Mouse (Mus musculus) MEL (cell line): ENCODE results near the gene Pitpnm3. TPM values are rescaled to one million over a fixed set of nuclear protein-coding genes. Genes with fewer than 3 reads are reported as not detected.

Experiments
- DNase-seq: peaks from one replicate; pipeline ENCODE4 v3.0.0; 2011; ENCODE audit warnings: low read depth, low spot score
- H3K27ac ChIP-seq: 2 replicates; pipeline ENCODE4 v1.5.1; 2012; ENCODE audit warnings: low read depth, mild to moderate bottlenecking, control low read depth, low read length, moderate library complexity; ENCODE audit not compliant: control insufficient read depth
- H3K27me3 ChIP-seq, 2 experiments: fragments of 150-350 bp in 1 of 2; sonication (generic) in 1 of 2; 2 replicates each; pipeline ENCODE4 v1.6.1; 2012; ENCODE audit warnings: low read length in 2 of 2, mild to moderate bottlenecking in 2 of 2, improper control_type of control experiment in 1 of 2, moderate library complexity in 1 of 2; ENCODE audit not compliant: insufficient read depth in 2 of 2, control insufficient read depth in 1 of 2
- H3K36me3 ChIP-seq, 2 experiments: 2 replicates each; pipeline ENCODE4 v1.6.1; 2012 to 2014; ENCODE audit warnings: low read length in 2 of 2, improper control_type of control experiment in 1 of 2, inconsistent platforms in 1 of 2, mild to moderate bottlenecking in 1 of 2; ENCODE audit not compliant: insufficient read depth in 2 of 2, control insufficient read depth in 1 of 2
- H3K4me1 ChIP-seq, 2 experiments: fragments of 150-350 bp in 1 of 2; sonication (generic) in 1 of 2; 2 replicates each; pipeline ENCODE4 v1.6.1; 2012; ENCODE audit warnings: low read length in 2 of 2, improper control_type of control experiment in 1 of 2, mild to moderate bottlenecking in 1 of 2; ENCODE audit not compliant: insufficient read depth in 2 of 2, control insufficient read depth in 1 of 2
- H3K4me3 ChIP-seq, 2 experiments: fragments of 150-350 bp in 1 of 2; sonication (generic) in 1 of 2; 2 replicates each; pipeline ENCODE4 v1.5.1; 2012; ENCODE audit warnings: low read depth in 2 of 2, low read length in 2 of 2, mild to moderate bottlenecking in 2 of 2, moderate library complexity in 2 of 2, control low read depth in 1 of 2, improper control_type of control experiment in 1 of 2; ENCODE audit not compliant: control insufficient read depth in 1 of 2, insufficient read depth in 1 of 2
- H3K79me2 ChIP-seq: 2 replicates; pipeline ENCODE4 v1.6.1; 2012; ENCODE audit warnings: mild to moderate bottlenecking, low read length, moderate library complexity; ENCODE audit not compliant: control insufficient read depth, poor library complexity, insufficient read depth
- H3K9ac ChIP-seq: 2 replicates; pipeline ENCODE4 v1.6.1; 2012; ENCODE audit warnings: low read depth, mild to moderate bottlenecking, control low read depth, low read length, moderate library complexity; ENCODE audit not compliant: control insufficient read depth, poor library complexity, severe bottlenecking
- H3K9me3 ChIP-seq: fragments of 150-350 bp; sonication (generic); replicated peaks from 2 replicates; pipeline ENCODE4 v1.6.1; 2012; ENCODE audit warnings: mild to moderate bottlenecking, low read length, improper control_type of control experiment, moderate library complexity; ENCODE audit not compliant: insufficient read depth
- BHLHE40 ChIP-seq: IDR thresholded peaks from 2 replicates; pipeline ENCODE4 v1.6.1; 2012; ENCODE audit warnings: low read depth, mild to moderate bottlenecking, inconsistent platforms, low read length, improper control_type of control experiment, borderline replicate concordance
- CHD1 ChIP-seq: IDR thresholded peaks from 2 replicates; pipeline ENCODE4 v1.6.1; 2012; ENCODE audit warnings: low read depth, mild to moderate bottlenecking, inconsistent platforms, low read length, improper control_type of control experiment
- CTCF ChIP-seq, 3 experiments: IDR thresholded peaks in 2 of 3; conservative IDR thresholded peaks in 1 of 3; 2 replicates each; pipeline ENCODE4 v1.5.1; 2011 to 2012; ENCODE audit warnings: low read length in 3 of 3, low read depth in 2 of 3, mild to moderate bottlenecking in 2 of 3, improper control_type of control experiment in 1 of 3, inconsistent platforms in 1 of 3, mixed read lengths in 1 of 3, moderate library complexity in 1 of 3; ENCODE audit not compliant: control insufficient read depth in 1 of 3, insufficient read depth in 1 of 3, poor library complexity in 1 of 3, severe bottlenecking in 1 of 3
- E2F4 ChIP-seq: IDR thresholded peaks from 2 replicates; pipeline ENCODE4 v1.6.1; 2011; ENCODE audit warnings: low read depth, low read length, improper control_type of control experiment, borderline replicate concordance
- GABPA ChIP-seq: IDR thresholded peaks from 2 replicates; pipeline ENCODE4 v1.6.1; 2012; ENCODE audit warnings: low read depth, mild to moderate bottlenecking, inconsistent platforms, low read length, improper control_type of control experiment, moderate library complexity
- GATA1 ChIP-seq: IDR thresholded peaks from 2 replicates; pipeline ENCODE4 v1.6.1; 2011; ENCODE audit warnings: low read depth, low read length, improper control_type of control experiment
- JUND ChIP-seq: IDR thresholded peaks from 2 replicates; pipeline ENCODE4 v1.6.1; 2011; ENCODE audit warnings: low read depth, mild to moderate bottlenecking, improper control_type of control experiment, low read length
- KAT2A ChIP-seq: conservative IDR thresholded peaks from 2 replicates; pipeline ENCODE4 v1.6.1; 2012; ENCODE audit warnings: low read depth, low read length, improper control_type of control experiment, inconsistent platforms
- MAFK ChIP-seq: IDR thresholded peaks from 2 replicates; pipeline ENCODE4 v1.6.1; 2011; ENCODE audit warnings: low read depth, mild to moderate bottlenecking, low read length, improper control_type of control experiment, borderline replicate concordance
- MAX ChIP-seq: IDR thresholded peaks from 2 replicates; pipeline ENCODE4 v1.6.1; 2011; ENCODE audit warnings: low read length, improper control_type of control experiment
- MAZ ChIP-seq: IDR thresholded peaks from 2 replicates; pipeline ENCODE4 v1.6.1; 2012; ENCODE audit warnings: low read depth, mild to moderate bottlenecking, inconsistent platforms, low read length, improper control_type of control experiment
- MEF2A ChIP-seq: IDR thresholded peaks from 2 replicates; pipeline ENCODE4 v1.6.1; 2014; ENCODE audit warnings: low read depth, mild to moderate bottlenecking, inconsistent platforms, low read length, improper control_type of control experiment; ENCODE audit not compliant: poor library complexity, insufficient replicate concordance, severe bottlenecking; ENCODE audit errors: extremely low read depth
- MXI1 ChIP-seq: IDR thresholded peaks from 2 replicates; pipeline ENCODE4 v1.6.1; 2011; ENCODE audit warnings: mild to moderate bottlenecking, low read depth, low read length, improper control_type of control experiment
- MYB ChIP-seq: IDR thresholded peaks from 2 replicates; pipeline ENCODE4 v1.6.1; 2011; ENCODE audit warnings: mild to moderate bottlenecking, low read depth, low read length, improper control_type of control experiment
- MYC ChIP-seq: IDR thresholded peaks from 2 replicates; pipeline ENCODE4 v1.6.1; 2011; ENCODE audit warnings: low read depth, mild to moderate bottlenecking, low read length, improper control_type of control experiment, moderate library complexity
- NELFE ChIP-seq: IDR thresholded peaks from 2 replicates; pipeline ENCODE4 v1.6.1; 2011; ENCODE audit warnings: low read depth, low read length, improper control_type of control experiment
- NRF1 ChIP-seq: IDR thresholded peaks from 2 replicates; pipeline ENCODE4 v1.6.1; 2014; ENCODE audit warnings: low read depth, mild to moderate bottlenecking, inconsistent platforms, low read length, improper control_type of control experiment, moderate library complexity; ENCODE audit not compliant: poor library complexity, insufficient read depth, severe bottlenecking
- POLR2AphosphoS2 ChIP-seq: IDR thresholded peaks from 2 replicates; pipeline ENCODE4 v1.6.1; 2011; ENCODE audit warnings: low read length, improper control_type of control experiment
- RCOR1 ChIP-seq: IDR thresholded peaks from 2 replicates; pipeline ENCODE4 v1.6.1; 2012; ENCODE audit warnings: low read depth, mild to moderate bottlenecking, inconsistent platforms, low read length, improper control_type of control experiment
- SMC3 ChIP-seq: IDR thresholded peaks from 2 replicates; pipeline ENCODE4 v1.6.1; 2011; ENCODE audit warnings: low read depth, low read length, improper control_type of control experiment
- TBP ChIP-seq: IDR thresholded peaks from 2 replicates; pipeline ENCODE4 v1.8.0; 2011; ENCODE audit warnings: low read depth, low read length, improper control_type of control experiment
- TCF12 ChIP-seq: IDR thresholded peaks from 2 replicates; pipeline ENCODE4 v1.6.1; 2014; ENCODE audit warnings: low read depth, mild to moderate bottlenecking, inconsistent platforms, low read length, improper control_type of control experiment, moderate library complexity
- UBTF ChIP-seq: IDR thresholded peaks from 2 replicates; pipeline ENCODE4 v1.6.1; 2012; ENCODE audit warnings: low read depth, mild to moderate bottlenecking, inconsistent platforms, low read length, improper control_type of control experiment, moderate library complexity, borderline replicate concordance; ENCODE audit not compliant: insufficient read depth
- USF1 ChIP-seq: IDR thresholded peaks from 2 replicates; pipeline ENCODE4 v1.6.1; 2014; ENCODE audit warnings: low read depth, mild to moderate bottlenecking, inconsistent platforms, low read length, improper control_type of control experiment, moderate library complexity
- USF2 ChIP-seq, 2 experiments: IDR thresholded peaks; 2 replicates each; pipeline ENCODE4 v1.6.1; 2011 to 2012; ENCODE audit warnings: improper control_type of control experiment in 2 of 2, low read length in 2 of 2, borderline replicate concordance in 1 of 2, inconsistent platforms in 1 of 2, low read depth in 1 of 2, mild to moderate bottlenecking in 1 of 2; ENCODE audit not compliant: insufficient read depth in 1 of 2
- ZC3H11A ChIP-seq: IDR thresholded peaks from 2 replicates; pipeline ENCODE4 v1.6.1; 2012; ENCODE audit warnings: low read depth, mild to moderate bottlenecking, inconsistent platforms, low read length, improper control_type of control experiment
- ZMIZ1 ChIP-seq: IDR thresholded peaks from 2 replicates; pipeline ENCODE4 v1.6.1; 2012; ENCODE audit warnings: low read depth, mild to moderate bottlenecking, inconsistent platforms, low read length, improper control_type of control experiment, moderate library complexity
- polyA plus RNA-seq, 2 experiments: library from polyadenylated mRNA; stranded (reverse) in 1 of 2; unstranded in 1 of 2; fragments of >175 nt in 1 of 2; fragments of >200 nt in 1 of 2; gene quantifications; 2 replicates each; pipeline versions ENCODE4 v1.2.1 to v1.2.4; 2012; ENCODE audit warnings: low replicate concordance in 2 of 2, low read depth in 1 of 2; ENCODE audit not compliant: insufficient read length in 2 of 2, insufficient read depth in 1 of 2, missing spikeins in 1 of 2
- total RNA-seq: library from RNA; depleted of rRNA; stranded (reverse); fragments of 300-350 nt; gene quantifications from 2 replicates; pipeline ENCODE4 v1.2.3, GENCODE M21; 2012

The Pitpnm3 gene
- total and polyA plus RNA-seq, 3 experiments = 0.24 TPM; not detected in 2

GRCm38 (mm10) chr11:72061093-72061620 lies 74.4 kb downstream of the Pitpnm3 start:
- H3K4me1 ChIP-seq = no peaks in the 10 kb centered on the region
- no peaks in the 10 kb centered on the region for H3K36me3 ChIP-seq
- TF ChIP-seq TBP = no peak
- no peak for TF ChIP-seq GATA1
- TF ChIP-seq MXI1 = no peak
- TF ChIP-seq POLR2AphosphoS2 = no peak
- no peak for TF ChIP-seq NRF1
- TF ChIP-seq TCF12 = no peak
- TF ChIP-seq NELFE = no peak
- TF ChIP-seq JUND = no peak
- TF ChIP-seq USF1 = no peak
- TF ChIP-seq BHLHE40 = no peak
- no peak for TF ChIP-seq ZMIZ1
- TF ChIP-seq RCOR1 = no peak
- H3K9me3 ChIP-seq = no peaks in the 10 kb centered on the region
- no peak overlapping the region for H3K4me3 ChIP-seq
- H3K9ac ChIP-seq = no peak overlapping the region
- no peaks in the 10 kb centered on the region for H3K27me3 ChIP-seq
- no peak for DNase-seq
- no peaks in the 10 kb centered on the region for H3K79me2 ChIP-seq
- H3K27ac ChIP-seq = no peak overlapping the region

- no peaks in the 10 kb centered on the region for H3K36me3 ChIP-seq
- TF ChIP-seq NRF1 = no peak
- no peak for TF ChIP-seq NELFE
- TF ChIP-seq MAFK = no peak
- TF ChIP-seq MAX = no peak
- TF ChIP-seq USF2 (IDR thresholded peaks at IDR 0.05; ENCODE audit: borderline replicate concordance in 1 of 2, insufficient read depth in 1 of 2, low read depth in 1 of 2, low read length in 2 of 2) = no peak
- TF ChIP-seq RCOR1 = no peak
- no peak for TF ChIP-seq MAZ
- TF ChIP-seq BHLHE40 = no peak
- TF ChIP-seq, all 39 proteins: peak for 0
- H3K4me3 ChIP-seq = no peak overlapping the region
- no peaks in the 10 kb centered on the region for H3K79me2 ChIP-seq
- no peak for DNase-seq
- H3K27me3 ChIP-seq = no peaks in the 10 kb centered on the region
- H3K4me1 ChIP-seq = peaks cover 3% of the 10 kb centered on the region in 2 experiments; a peak in 2 of 4 replicates
- no peak overlapping the region for H3K9ac ChIP-seq
- H3K9me3 ChIP-seq = no peaks in the 10 kb centered on the region
- H3K27ac ChIP-seq = no peak overlapping the region
Observed at GRCm38 (mm10) chr11:72060416-72060815, 75.2 kb downstream of the Pitpnm3 start.

GRCm38 (mm10) chr11:72057166-72057565 lies 78.4 kb downstream of the Pitpnm3 start:
- Histone ChIP-seq H3K4me1 (peaks cover 3% of the 10 kb centered on the region in 2 experiments; a peak in 2 of 4 replicates), H3K4me3 (no peak overlapping the region), H3K9me3 (no peaks in the 10 kb centered on the region), H3K27me3 (no peaks in the 10 kb centered on the region), H3K9ac (no peak overlapping the region), H3K79me2 (no peaks in the 10 kb centered on the region), H3K36me3 (no peaks in the 10 kb centered on the region), H3K27ac (no peak overlapping the region)
- DNase-seq = no peak
- TF ChIP-seq ZC3H11A (no peak), MAZ (no peak), CTCF (IDR thresholded peaks at IDR 0.05 in 2 of 3, conservative IDR thresholded peaks at IDR 0.05 in 1 of 3; ENCODE audit: control insufficient read depth in 1 of 3, insufficient read depth in 1 of 3, low read depth in 2 of 3, low read length in 3 of 3, poor library complexity in 1 of 3, severe bottlenecking in 1 of 3) (no peak), SMC3 (no peak), RCOR1 (no peak), KAT2A (no peak), E2F4 (no peak), ZMIZ1 (no peak), MEF2A (no peak), UBTF (no peak), MYC (no peak), CHD1 (no peak), GABPA (no peak), MAX (no peak), MYB (no peak), TCF12 (no peak)
